Mouse (Mus musculus) liver, embryonic 14 days (tissue): ENCODE data around the gene Enc1. TPM values are rescaled to one million over a fixed set of nuclear protein-coding genes. Genes with fewer than 3 reads are reported as not detected.

ENCODE experiments used
- polyA plus RNA-seq: library from polyadenylated mRNA; depleted of rRNA; stranded (reverse); fragments of >200 nt; gene quantifications from 2 replicates; pipeline ENCODE4 v1.2.3, GENCODE M21; 2012; rRNA removed

The Enc1 gene
- 1.6 and 1.9 TPM in 2 replicates for polyA plus RNA-seq

DNA sequence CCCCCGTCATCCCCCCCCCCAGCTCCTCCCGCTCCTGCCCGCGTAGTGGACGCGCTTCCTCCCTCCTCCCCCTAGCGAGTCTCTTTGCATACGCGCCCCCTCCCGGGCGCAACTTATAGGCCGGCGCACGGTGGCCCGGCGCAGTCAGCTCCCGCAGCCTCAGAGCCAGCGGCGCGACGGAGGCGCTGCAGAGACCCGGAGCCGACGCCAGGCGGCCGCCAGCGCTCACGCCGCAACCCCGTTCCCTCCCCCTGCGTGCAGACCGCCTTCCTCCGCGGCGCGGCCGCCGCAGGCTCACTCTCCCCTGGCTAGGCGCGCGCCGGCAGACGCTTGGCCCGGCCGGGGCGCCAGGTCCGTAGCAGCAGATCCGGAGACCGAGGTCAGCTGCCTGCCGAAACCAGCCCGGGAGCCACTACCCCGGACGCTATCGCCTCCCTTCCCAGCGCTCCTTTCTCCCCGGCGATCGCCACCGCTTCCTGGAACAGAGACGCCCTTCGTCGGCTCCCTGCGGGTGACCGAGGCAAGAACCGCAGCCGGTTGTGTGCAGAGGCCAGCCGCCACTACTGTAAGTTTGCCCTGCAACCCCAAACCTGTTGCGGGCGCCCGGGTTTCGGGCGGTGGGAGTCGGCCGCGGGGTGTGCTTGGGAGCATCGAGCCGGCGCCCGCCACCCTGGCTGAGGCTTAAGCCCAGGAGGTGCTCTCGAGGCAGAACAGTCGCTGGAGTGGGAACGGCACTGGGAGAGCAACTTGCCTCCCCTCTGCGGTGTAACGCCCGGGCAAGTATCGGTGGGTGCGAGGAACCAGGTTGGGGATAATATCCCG lies at the start of gene Enc1:
TSS of gene Enc1 (plus strand) at position 141 of the 822 bp plus-strand sequence.

DNA sequence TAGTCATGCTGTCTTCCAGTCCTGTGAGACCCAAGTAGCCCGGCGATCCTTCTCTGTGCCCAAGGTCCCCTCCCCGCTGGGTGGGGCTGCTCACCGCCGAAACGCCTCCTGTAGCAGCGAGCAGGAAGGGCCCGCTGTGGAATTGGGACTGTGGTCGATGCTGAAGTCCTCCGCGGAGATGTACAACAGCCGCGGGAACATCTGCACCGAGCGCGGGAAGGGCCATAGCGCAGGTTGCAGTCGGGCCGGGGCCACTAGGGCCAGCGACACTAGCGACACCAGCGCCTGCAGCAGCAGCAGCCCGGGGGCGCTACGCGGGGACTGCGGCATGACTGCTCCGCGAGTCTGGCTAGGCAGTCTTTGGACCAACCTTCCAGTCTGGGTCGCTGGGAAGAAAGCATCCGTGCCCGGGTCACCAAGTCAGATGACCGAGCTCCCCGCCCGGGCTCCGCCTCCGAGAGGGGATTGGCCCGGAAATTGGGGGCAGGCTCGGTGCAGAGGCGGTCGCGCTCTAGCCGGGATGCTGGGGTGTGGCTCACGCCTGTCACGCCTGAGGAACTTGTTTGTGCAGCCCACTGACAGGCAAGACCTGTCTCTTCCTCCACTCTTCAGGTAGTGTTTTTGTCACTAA lies 42.9 kb upstream of the Enc1 start, which contains the start of gene Hexb:
TSS of gene Hexb (minus strand) at position 426 of the 631 bp plus-strand sequence.

Other genes with a start within 250 kb of the Enc1 start
- gene 1700029F12Rik, start 206.7 kb upstream of the Enc1 start, polyA plus RNA-seq: not detected in 2 replicates
- 1.2 and 1.3 TPM in 2 replicates for gene Fam169a, start 173.8 kb upstream of the Enc1 start, polyA plus RNA-seq
- gene Gm6169, start 141.9 kb upstream of the Enc1 start, polyA plus RNA-seq: 0.25 and 0.52 TPM in 2 replicates
- 12.3 and 14.3 TPM in 2 replicates for gene Gfm2, start 103.2 kb upstream of the Enc1 start, polyA plus RNA-seq
- 42.5 and 48.9 TPM in 2 replicates for gene Nsa2, start 103.2 kb upstream of the Enc1 start, polyA plus RNA-seq
- gene Hexb, start 42.7 kb upstream of the Enc1 start, polyA plus RNA-seq: 11.8 and 14.3 TPM in 2 replicates